Mouse (Mus musculus) kidney, adult 18-20 months (tissue): ENCODE measurements at regions not wholly inside any gene's neighbourhood (a gene's known extent, or its start where the extent isn't known, plus 50 kb on each side); places are given as distances from the start of the nearest gene placed in this dataset.
A peak's percentile ranks its signal among the peaks of the same experiment; 100 is the strongest.

Source experiments
- DNase-seq: peaks from one replicate; pipeline ENCODE4 v3.0.0; 2021

- DNase-seq: no peak
Measured at GRCm38 (mm10) chr3:157699961-157700360, 133.3 kb downstream of the Ptger3 start.

DNA sequence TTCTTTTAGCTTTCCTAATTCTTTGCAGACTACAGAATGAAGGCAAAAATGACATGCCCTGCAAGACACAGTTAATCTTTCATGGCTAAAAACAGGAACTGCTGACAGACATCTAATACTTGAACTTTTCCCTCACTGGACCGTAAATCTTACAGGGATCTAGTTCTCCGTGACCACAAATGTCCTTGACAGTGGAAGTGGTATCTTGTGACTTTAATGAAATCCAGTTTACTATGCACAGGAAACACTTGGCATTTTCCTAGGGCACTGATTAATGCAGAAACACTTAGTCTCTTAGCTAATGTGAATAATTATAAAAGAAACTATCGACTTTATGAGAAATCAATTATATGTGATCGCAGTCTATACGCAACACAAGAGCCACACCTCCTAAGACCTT, 131.8 kb downstream of the Ptger3 start:
- DNase-seq: no peak

DNA sequence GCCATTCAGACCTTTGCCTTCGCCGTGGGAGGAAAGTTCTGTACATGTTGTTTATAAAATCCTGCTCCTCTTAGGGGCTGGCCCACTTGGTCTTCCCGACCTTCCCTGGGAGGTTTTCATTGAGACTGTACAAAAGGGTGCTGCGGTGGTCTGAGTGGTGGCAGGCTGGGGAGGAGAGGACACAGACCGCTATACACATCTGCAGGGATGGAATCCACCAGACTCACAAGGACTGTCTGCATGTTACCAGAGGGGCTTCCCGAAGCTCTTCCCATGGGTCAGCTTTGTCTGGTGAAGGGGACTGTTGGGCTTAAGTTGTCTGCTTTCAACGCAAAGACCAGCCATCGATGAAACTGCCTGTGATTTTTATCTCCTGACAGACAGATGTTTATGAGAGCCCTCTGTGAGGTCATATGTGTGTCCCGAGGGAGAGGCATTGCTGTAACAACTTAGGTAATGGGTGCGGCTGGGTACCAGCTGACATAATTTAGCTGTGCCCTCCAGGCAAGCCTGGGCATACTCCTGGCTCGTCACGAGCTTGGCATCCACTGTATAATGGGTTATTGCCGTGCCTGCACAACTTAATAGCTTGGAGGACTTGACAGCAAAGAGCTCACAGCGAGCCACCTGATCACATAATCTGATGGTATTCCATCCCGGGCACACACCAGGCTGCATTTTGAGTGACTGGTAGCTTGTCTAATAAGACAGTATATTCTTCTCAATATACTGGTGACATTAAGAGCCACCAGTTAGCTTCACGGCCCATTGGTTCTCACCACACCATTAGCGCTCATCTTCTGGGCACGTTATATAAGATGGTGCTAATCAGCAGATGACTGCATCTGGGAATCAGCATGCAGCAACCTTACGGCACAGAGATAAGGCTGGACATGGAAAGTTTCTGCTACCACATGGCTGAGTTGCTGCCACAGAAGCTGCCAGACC, 128.7 kb downstream of the Ptger3 start:
- peak; percentile 68 for DNase-seq
